Mouse (Mus musculus): ENCODE data around the gene 3110082I17Rik. TPM values are rescaled to one million over a fixed set of nuclear protein-coding genes. Genes with fewer than 3 reads are reported as not detected.

Gene 3110082I17Rik
- total and polyA plus RNA-seq, 2 experiments from 2014 or later, result 11.9 to 19.4 TPM

GRCm38 (mm10) chr5:139383234-139383633, 77.1 kb downstream of the 3110082I17Rik start:
- ATAC-seq (no peak), DNase-seq (no peak)
- no peak overlapping the region for H3K4me2 ChIP-seq (ENCODE audit: low read depth)
- H3K27ac ChIP-seq (ENCODE audit: low read depth, low read length), result peak overlapping the region; percentile 21; the same call in 1 of the 2 replicates
- H3K27me3 ChIP-seq (ENCODE audit: insufficient read depth, low read length), result no peaks in the 10 kb centered on the region
- no peaks in the 10 kb centered on the region for H3K36me3 ChIP-seq (ENCODE audit: insufficient read depth)
- WGBS, result 77% methylated on average over 9 of the region's 9 CpGs
- no peak overlapping the region for H3K4me3 ChIP-seq (ENCODE audit: low read depth, low read length)
- H3K9ac ChIP-seq, result no peak overlapping the region
- TF ChIP-seq CTCF (IDR thresholded peaks at IDR 0.05; ENCODE audit: low read depth), result no peak
- no peaks in the 10 kb centered on the region for H3K9me3 ChIP-seq (ENCODE audit: low read length)
- H3K4me1 ChIP-seq (ENCODE audit: insufficient read depth), result no peaks in the 10 kb centered on the region; the same call in 1 of the 2 replicates

GRCm38 (mm10) chr5:139382760-139383159, 77.6 kb downstream of the 3110082I17Rik start:
- Histone ChIP-seq H3K9me3 (ENCODE audit: low read length) (no peaks in the 10 kb centered on the region), H3K27me3 (ENCODE audit: insufficient read depth, low read length) (no peaks in the 10 kb centered on the region), H3K4me1 (ENCODE audit: insufficient read depth) (no peaks in the 10 kb centered on the region; the same call in 1 of the 2 replicates), H3K9ac (no peak overlapping the region), H3K36me3 (ENCODE audit: insufficient read depth) (no peaks in the 10 kb centered on the region), H3K4me2 (ENCODE audit: low read depth) (no peak overlapping the region), H3K27ac (ENCODE audit: low read depth, low read length) (peak overlapping the region; percentile 21; the same call in 1 of the 2 replicates), H3K4me3 (ENCODE audit: low read depth, low read length) (no peak overlapping the region)
- 71% methylated on average over 8 of the region's 8 CpGs for WGBS
- DNase-seq, result no peak
- ATAC-seq, result no peak
- TF ChIP-seq CTCF (IDR thresholded peaks at IDR 0.05; ENCODE audit: low read depth), result no peak

GRCm38 (mm10) chr5:139381586-139382513, 78.5 kb downstream of the 3110082I17Rik start:
- ATAC-seq (no peak), DNase-seq (no peak)
- H3K9me3 ChIP-seq (ENCODE audit: low read length), result no peaks in the 10 kb centered on the region
- H3K4me3 ChIP-seq (ENCODE audit: low read depth, low read length), result no peak overlapping the region
- H3K36me3 ChIP-seq (ENCODE audit: insufficient read depth), result no peaks in the 10 kb centered on the region
- WGBS, result 83% methylated on average over 18 of the region's 18 CpGs
- no peaks in the 10 kb centered on the region for H3K27me3 ChIP-seq (ENCODE audit: insufficient read depth, low read length)
- TF ChIP-seq CTCF (IDR thresholded peaks at IDR 0.05; ENCODE audit: low read depth), result no peak
- no peak overlapping the region for H3K27ac ChIP-seq (ENCODE audit: low read depth, low read length)
- H3K9ac ChIP-seq, result no peak overlapping the region
- H3K4me1 ChIP-seq (ENCODE audit: insufficient read depth), result no peaks in the 10 kb centered on the region; the same call in 1 of the 2 replicates
- H3K4me2 ChIP-seq (ENCODE audit: low read depth), result no peak overlapping the region

- 1% methylated on average over 70 of the region's 73 CpGs for WGBS
These were observed 79.7 kb downstream of the 3110082I17Rik start for GRCm38 (mm10) chr5:139380385-139381248.

GRCm38 (mm10) chr5:139379771-139380384, 80.4 kb downstream of the 3110082I17Rik start:
- H3K36me3 ChIP-seq (ENCODE audit: insufficient read depth), result no peaks in the 10 kb centered on the region
- peak overlapping the region; percentile 54 for H3K4me3 ChIP-seq (ENCODE audit: low read depth, low read length)
- peak overlapping the region; percentile 64 for H3K9ac ChIP-seq
- no peak for TF ChIP-seq CTCF (IDR thresholded peaks at IDR 0.05; ENCODE audit: low read depth)
- H3K4me1 ChIP-seq (ENCODE audit: insufficient read depth), result no peaks in the 10 kb centered on the region; the same call in 1 of the 2 replicates
- ATAC-seq, result no peak
- no peaks in the 10 kb centered on the region for H3K27me3 ChIP-seq (ENCODE audit: insufficient read depth, low read length)
- WGBS, result 17% methylated on average over 8 of the region's 8 CpGs
- no peak for DNase-seq
- no peaks in the 10 kb centered on the region for H3K9me3 ChIP-seq (ENCODE audit: low read length)
- peak overlapping the region; percentile 98 for H3K4me2 ChIP-seq (ENCODE audit: low read depth)
- peak overlapping the region; percentile 36; the same call in 1 of the 2 replicates for H3K27ac ChIP-seq (ENCODE audit: low read depth, low read length)

More at GRCm38 (mm10) chr5:139380385-139381248, 79.7 kb downstream of the 3110082I17Rik start:
- peak overlapping the region; percentile 54 for H3K4me3 ChIP-seq (ENCODE audit: low read depth, low read length)
- no peaks in the 10 kb centered on the region for H3K9me3 ChIP-seq (ENCODE audit: low read length)
- peak overlapping the region; percentile 98 for H3K4me2 ChIP-seq (ENCODE audit: low read depth)
- H3K9ac ChIP-seq, result peak overlapping the region; percentile 64
- no peaks in the 10 kb centered on the region for H3K27me3 ChIP-seq (ENCODE audit: insufficient read depth, low read length)
- H3K27ac ChIP-seq (ENCODE audit: low read depth, low read length), result peak overlapping the region; percentile 36; the same call in 1 of the 2 replicates
- H3K4me1 ChIP-seq (ENCODE audit: insufficient read depth), result no peaks in the 10 kb centered on the region; the same call in 1 of the 2 replicates
- no peak for TF ChIP-seq CTCF (IDR thresholded peaks at IDR 0.05; ENCODE audit: low read depth)
- ATAC-seq (peak; percentile 72), DNase-seq (peak; percentile 78)
- no peaks in the 10 kb centered on the region for H3K36me3 ChIP-seq (ENCODE audit: insufficient read depth)

GRCm38 (mm10) chr5:139378986-139379629, 81.2 kb downstream of the 3110082I17Rik start:
- Histone ChIP-seq H3K9ac (no peak overlapping the region), H3K27me3 (ENCODE audit: insufficient read depth, low read length) (no peaks in the 10 kb centered on the region), H3K4me3 (ENCODE audit: low read depth, low read length) (no peak overlapping the region), H3K9me3 (ENCODE audit: low read length) (no peaks in the 10 kb centered on the region), H3K36me3 (ENCODE audit: insufficient read depth) (no peaks in the 10 kb centered on the region), H3K4me1 (ENCODE audit: insufficient read depth) (no peaks in the 10 kb centered on the region; the same call in 1 of the 2 replicates), H3K4me2 (ENCODE audit: low read depth) (no peak overlapping the region), H3K27ac (ENCODE audit: low read depth, low read length) (peak overlapping the region; percentile 35; the same call in 1 of the 2 replicates)
- no peak for TF ChIP-seq CTCF (IDR thresholded peaks at IDR 0.05; ENCODE audit: low read depth)
- ATAC-seq (peak; percentile 34; the same call in 1 of the 2 replicates), DNase-seq (peak; percentile 42)
- WGBS, result 63% methylated on average over 21 of the region's 21 CpGs
